Mouse (Mus musculus) layer of hippocampus, adult 2 months (tissue): ENCODE data around the gene Apobec2. TPM values are rescaled to one million over a fixed set of nuclear protein-coding genes. Genes with fewer than 3 reads are reported as not detected.

Experiments
- DNase-seq, 2 experiments: peaks; one replicate each; pipeline ENCODE4 v3.0.0; 2022; ENCODE audit warnings: low spot score in 2 of 2
- H3K27ac ChIP-seq: fragments of 200-600 bp; 2 replicates; pipeline ENCODE4 v1.8.1; 2022
- H3K4me3 ChIP-seq: fragments of 200-600 bp; 2 replicates; pipeline ENCODE4 v1.8.1; 2022; ENCODE audit warnings: mild to moderate bottlenecking
- CTCF ChIP-seq: fragments of 200-600 bp; conservative IDR thresholded peaks from 2 replicates; pipeline ENCODE4 v1.8.1; 2022; ENCODE audit warnings: antibody characterized with exemption, mild to moderate bottlenecking, moderate library complexity
- total RNA-seq, 2 experiments: library from RNA; stranded (reverse); gene quantifications; 2 replicates each; pipeline ENCODE4 v1.2.3; 2021

Apobec2 gene
- total RNA-seq, 2 experiments from 2014 or later: 0.33 TPM; not detected in 1

GRCm38 (mm10) chr17:48430394-48430793 lies 2.3 kb downstream of the Apobec2 start:
- H3K27ac ChIP-seq: no peak overlapping the region
- TF ChIP-seq CTCF: no peak
- H3K4me3 ChIP-seq: no peak overlapping the region
- no peak for DNase-seq

- Histone ChIP-seq H3K27ac (no peak overlapping the region), H3K4me3 (no peak overlapping the region)
- no peak for TF ChIP-seq CTCF
- no peak for DNase-seq
Measured at GRCm38 (mm10) chr17:48427852-48428530, 4.7 kb downstream of the Apobec2 start.

GRCm38 (mm10) chr17:48426991-48427750 lies 5.6 kb downstream of the Apobec2 start:
- TF ChIP-seq CTCF: no peak

GRCm38 (mm10) chr17:48425823-48426612 lies 6.7 kb downstream of the Apobec2 start:
- TF ChIP-seq CTCF: no peak
- Histone ChIP-seq H3K4me3 (no peak overlapping the region), H3K27ac (no peak overlapping the region)
- no peak for DNase-seq

More at GRCm38 (mm10) chr17:48426991-48427750, 5.6 kb downstream of the Apobec2 start:
- Histone ChIP-seq H3K4me3 (no peak overlapping the region), H3K27ac (no peak overlapping the region)
- DNase-seq: no peak

- no peak for DNase-seq
Measured at GRCm38 (mm10) chr17:48424237-48424636, 8.5 kb downstream of the Apobec2 start.

GRCm38 (mm10) chr17:48419571-48419970 lies 13.2 kb downstream of the Apobec2 start:
- Histone ChIP-seq H3K27ac (no peak overlapping the region), H3K4me3 (no peak overlapping the region)
- no peak for TF ChIP-seq CTCF
- no peak for DNase-seq

More at GRCm38 (mm10) chr17:48424237-48424636, 8.5 kb downstream of the Apobec2 start:
- Histone ChIP-seq H3K4me3 (no peak overlapping the region), H3K27ac (no peak overlapping the region)
- TF ChIP-seq CTCF: no peak

- Histone ChIP-seq H3K27ac (0 out of 2 replicates have a peak overlapping the region, but pooled peaks have one; percentile 3), H3K4me3 (no peak overlapping the region)
Measured at GRCm38 (mm10) chr17:48418781-48419180, 13.9 kb downstream of the Apobec2 start.

GRCm38 (mm10) chr17:48418174-48418573 lies 14.6 kb downstream of the Apobec2 start:
- H3K27ac ChIP-seq: no peak overlapping the region
- no peak for TF ChIP-seq CTCF
- no peak overlapping the region for H3K4me3 ChIP-seq
- no peak for DNase-seq

More at GRCm38 (mm10) chr17:48418781-48419180, 13.9 kb downstream of the Apobec2 start:
- no peak for DNase-seq
- no peak for TF ChIP-seq CTCF

- TF ChIP-seq CTCF: no peak
Measured at GRCm38 (mm10) chr17:48417521-48417920, 15.2 kb downstream of the Apobec2 start.

GRCm38 (mm10) chr17:48416425-48417195 lies 16.1 kb downstream of the Apobec2 start:
- TF ChIP-seq CTCF: peak; percentile 90
- DNase-seq: peak in 1 of 2 experiments; percentile 60
- Histone ChIP-seq H3K27ac (no peak overlapping the region), H3K4me3 (no peak overlapping the region)

More at GRCm38 (mm10) chr17:48417521-48417920, 15.2 kb downstream of the Apobec2 start:
- Histone ChIP-seq H3K27ac (no peak overlapping the region), H3K4me3 (no peak overlapping the region)
- no peak for DNase-seq

GRCm38 (mm10) chr17:48416011-48416410 lies 16.7 kb downstream of the Apobec2 start:
- no peak for TF ChIP-seq CTCF
- no peak overlapping the region for H3K27ac ChIP-seq
- no peak overlapping the region for H3K4me3 ChIP-seq
- no peak for DNase-seq

- Histone ChIP-seq H3K27ac (peak overlapping the region; percentile 94), H3K4me3 (peak overlapping the region; percentile 92)
- no peak for DNase-seq
- no peak for TF ChIP-seq CTCF
Measured at GRCm38 (mm10) chr17:48411241-48411640, 21.5 kb downstream of the Apobec2 start.
